Comparison of ENCODE assay signal across 23 mouse cellular contexts in genomic region chr1:74262510-74262909, GRCm38 (mm10). TPM values are rescaled to one million over a fixed set of nuclear protein-coding genes. Genes with fewer than 3 reads are reported as not detected.
DNase-seq lines count a peak whose midpoint lies in the region; ATAC-seq lines count a peak whose summit lies in the region.
"Had no signal": no experiment of that assay in that cellular context is flagged by ENCODE, and none has a peak within 500 bp of the region (broad histone marks: within the 10 kb centered on the region; RNA-seq: fewer than 3 reads in every experiment).

No protein-coding gene starts in this region.

- WGBS in intestine, embryonic 15.5 days = 90% methylated on average over 6 of the region's 6 CpGs

- no peak overlapping the region for H3K9ac ChIP-seq in intestine, embryonic 15.5 days
- H3K9ac ChIP-seq: embryonic facial prominence, embryonic 13.5 days; forebrain, embryonic 12.5 days; hindbrain, embryonic 13.5 days had no signal

- no peaks in the 10 kb centered on the region for H3K9me3 ChIP-seq in intestine, embryonic 15.5 days
- H3K9me3 ChIP-seq: embryonic facial prominence, embryonic 13.5 days; forebrain, embryonic 12.5 days; hindbrain, embryonic 13.5 days had no signal

- H3K27me3 ChIP-seq in intestine, embryonic 15.5 days (replicated peaks) = no peaks in the 10 kb centered on the region
- H3K27me3 ChIP-seq: CH12.LX; embryonic facial prominence, embryonic 13.5 days; forebrain, embryonic 12.5 days; hindbrain, embryonic 13.5 days; Patski had no signal

- no peak overlapping the region for H3K4me2 ChIP-seq in intestine, embryonic 15.5 days (replicated peaks)
- H3K4me2 ChIP-seq: embryonic facial prominence, embryonic 13.5 days; forebrain, embryonic 12.5 days; hindbrain, embryonic 13.5 days had no signal

- peak; percentile 19 for DNase-seq in thymus, postnatal 0 days (ENCODE audit: low spot score)
- DNase-seq in thymus, postnatal 14 days = no peak
- peak; percentile 74 for DNase-seq in T-cell, adult 2 months (ENCODE audit: low spot score)
- DNase-seq in layer of hippocampus, adult 9-11 months = no peak
- DNase-seq in heart, adult 8-10 months (ENCODE audit: low spot score) = no peak
- DNase-seq: adrenal gland, adult 8-10 months; adrenal gland, postnatal 36 days; cerebellum, adult 11 months; cerebellum, adult 9-10 months; cerebellum, postnatal 25 days; gastrocnemius, postnatal 10 days; heart, postnatal 10 days; heart, postnatal 4 days; kidney, adult 11 months had no signal

- H3K4me1 ChIP-seq in intestine, embryonic 15.5 days (replicated peaks) = no peaks in the 10 kb centered on the region
- H3K4me1 ChIP-seq: embryonic facial prominence, embryonic 13.5 days; forebrain, embryonic 12.5 days; hindbrain, embryonic 13.5 days had no signal

- no peak overlapping the region for H3K4me3 ChIP-seq in intestine, embryonic 15.5 days (replicated peaks)
- H3K4me3 ChIP-seq: embryonic facial prominence, embryonic 13.5 days; forebrain, embryonic 12.5 days; hindbrain, embryonic 13.5 days had no signal

- no peak overlapping the region for H3K27ac ChIP-seq in intestine, embryonic 15.5 days
- H3K27ac ChIP-seq: embryonic facial prominence, embryonic 13.5 days; forebrain, embryonic 12.5 days; hindbrain, embryonic 13.5 days; hindbrain, postnatal 0 days had no signal

- peaks cover 65% of the 10 kb centered on the region for H3K36me3 ChIP-seq in intestine, embryonic 15.5 days

- peak; percentile 19 to 58; a peak in 2 of 4 replicates for ATAC-seq in hematopoietic stem cell, adult 5-6 weeks (replicated peaks in 1 of 2; ENCODE audit: insufficient read depth in 1 of 2, low FRiP score in 2 of 2, low TSS enrichment in 1 of 2, low read depth in 1 of 2, poor library complexity in 2 of 2, severe bottlenecking in 2 of 2)
- ATAC-seq in intestine, embryonic 15.5 days = no peak
- ATAC-seq: forebrain, embryonic 16.5 days; hindbrain, postnatal 0 days; Patski had no signal

RNA-seq across cellular contexts. Expression of gene Gpbar1, which starts 15.8 kb away (rescaled TPM):
- 0.35 and 0.92 TPM in 2 replicates for polyA plus RNA-seq in thymus, postnatal 0 days (2015; fragmentation: Nextera tagmentation; extraction: Ambion mirVana)
- 0.15 TPM in 1 of 2 replicates, not detected in the other for total RNA-seq in hematopoietic stem cell, adult 5-6 weeks (2017)
- total RNA-seq in heart, adult 8-10 months (2022) = not detected
- polyA plus RNA-seq in intestine, embryonic 15.5 days (2015; fragmentation: Nextera tagmentation; extraction: Ambion mirVana) = 3.1 and 3.3 TPM in 2 replicates
- total RNA-seq: adrenal gland, adult 8-10 months; adrenal gland, postnatal 36 days; CH12.LX; heart, postnatal 10 days; heart, postnatal 4 days; hindbrain, postnatal 0 days had no signal
- polyA plus RNA-seq: hindbrain, postnatal 0 days had no signal

RNA-seq across cellular contexts. Expression of gene Aamp, which starts 22.0 kb away (rescaled TPM):
- 195 and 200 TPM in 2 replicates for polyA plus RNA-seq in thymus, postnatal 0 days (2015; fragmentation: Nextera tagmentation; extraction: Ambion mirVana)
- total RNA-seq in hematopoietic stem cell, adult 5-6 weeks (2017) = 115 and 150 TPM in 2 replicates
- 100 to 1,000 TPM in 2 of 4 experiments, 10 to 100 TPM in 2; 95.4 to 107 (median 99.6) TPM for total RNA-seq in heart, adult 8-10 months (2022)
- polyA plus RNA-seq in intestine, embryonic 15.5 days (2015; fragmentation: Nextera tagmentation; extraction: Ambion mirVana) = 225 and 244 TPM in 2 replicates

RNA-seq across cellular contexts. Expression of gene Pnkd, which starts 22.2 kb away (rescaled TPM):
- polyA plus RNA-seq in thymus, postnatal 0 days (2015; fragmentation: Nextera tagmentation; extraction: Ambion mirVana) = 84.9 and 93.3 TPM in 2 replicates
- total RNA-seq in hematopoietic stem cell, adult 5-6 weeks (2017) = 12.3 and 29.0 TPM in 2 replicates
- 100 to 1,000 TPM; 125 to 142 (median 135) TPM for total RNA-seq in heart, adult 8-10 months (2022)
- polyA plus RNA-seq in intestine, embryonic 15.5 days (2015; fragmentation: Nextera tagmentation; extraction: Ambion mirVana) = 120 and 127 TPM in 2 replicates

RNA-seq across cellular contexts. Expression of gene Arpc2, which starts 26.6 kb away (rescaled TPM):
- 648 and 659 TPM in 2 replicates for polyA plus RNA-seq in thymus, postnatal 0 days (2015; fragmentation: Nextera tagmentation; extraction: Ambion mirVana)
- total RNA-seq in hematopoietic stem cell, adult 5-6 weeks (2017) = 345 and 397 TPM in 2 replicates
- total RNA-seq in heart, adult 8-10 months (2022) = 100 to 1,000 TPM; 111 to 149 (median 137) TPM
- 518 and 584 TPM in 2 replicates for polyA plus RNA-seq in intestine, embryonic 15.5 days (2015; fragmentation: Nextera tagmentation; extraction: Ambion mirVana)

RNA-seq across cellular contexts. Expression of gene Tmbim1, which starts 42.9 kb away (rescaled TPM):
- 10.9 and 12.2 TPM in 2 replicates for polyA plus RNA-seq in thymus, postnatal 0 days (2015; fragmentation: Nextera tagmentation; extraction: Ambion mirVana)
- 29.9 and 36.7 TPM in 2 replicates for total RNA-seq in hematopoietic stem cell, adult 5-6 weeks (2017)
- 10 to 100 TPM; 40.4 to 45.1 (median 44.2) TPM for total RNA-seq in heart, adult 8-10 months (2022)
- polyA plus RNA-seq in intestine, embryonic 15.5 days (2015; fragmentation: Nextera tagmentation; extraction: Ambion mirVana) = 54.9 and 64.3 TPM in 2 replicates

Comparison
In these comparisons a context has a peak if more than half of its experiments do, and no peak if none do; other contexts are left out.
1. DNase-seq: peak in thymus, postnatal 0 days (single experiment) and T-cell, adult 2 months (single experiment); none in thymus, postnatal 14 days (single experiment), layer of hippocampus, adult 9-11 months (single experiment) and heart, adult 8-10 months (single experiment).